11 mouse cellular contexts compared by ENCODE assay signal in the genomic region with DNA sequence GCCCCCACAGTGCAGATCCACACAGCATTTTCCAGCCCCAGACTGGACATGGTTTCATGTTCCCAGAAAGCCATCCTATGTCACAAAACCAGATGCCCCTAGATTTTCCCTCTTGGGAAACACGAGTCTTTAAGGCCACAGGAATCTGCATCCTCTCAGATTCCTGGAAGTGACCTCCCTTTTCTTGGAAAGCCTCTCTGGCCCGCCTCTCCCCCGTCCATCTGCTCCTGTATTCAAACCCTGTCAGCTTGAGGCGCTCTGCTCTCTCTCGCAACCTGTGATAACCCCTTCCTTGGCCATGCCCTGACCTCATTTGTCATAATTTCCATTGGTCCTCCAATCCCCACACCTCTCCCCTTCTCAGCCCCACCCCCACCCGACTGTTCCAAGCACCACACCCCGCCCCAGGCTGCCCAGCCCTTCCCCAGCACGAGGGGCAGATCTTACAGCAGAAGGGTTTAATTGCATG.
DNase-seq lines count a peak whose midpoint lies in the region; ATAC-seq lines count a peak whose summit lies in the region.
"Had no signal": no experiment of that assay in that cellular context is flagged by ENCODE, and none has a peak within 500 bp of the region (broad histone marks: within the 10 kb centered on the region; RNA-seq: fewer than 3 reads in every experiment).

No protein-coding gene starts in this region.

- H3K36me3 ChIP-seq in heart, embryonic 11.5 days (ENCODE audit: control insufficient read depth, insufficient read depth, low read length), result no peaks in the 10 kb centered on the region
- H3K36me3 ChIP-seq: heart, embryonic 13.5 days had no signal

- no peak overlapping the region for H3K4me2 ChIP-seq in heart, embryonic 11.5 days
- H3K4me2 ChIP-seq: heart, embryonic 13.5 days had no signal

- no peak for ATAC-seq in heart, embryonic 11.5 days (replicated peaks; ENCODE audit: insufficient number of reproducible peaks, low FRiP score, low TSS enrichment)
- ATAC-seq in megakaryocyte, adult 5-6 weeks (ENCODE audit: poor library complexity, severe bottlenecking), result no peak
- no peak for ATAC-seq in inflammation-experienced regulatory T-cells, adult 6 months

- no peaks in the 10 kb centered on the region for H3K9me3 ChIP-seq in heart, embryonic 11.5 days (replicated peaks; ENCODE audit: control insufficient read depth, low read length)
- H3K9me3 ChIP-seq: heart, embryonic 13.5 days had no signal

- H3K27ac ChIP-seq in heart, embryonic 11.5 days (ENCODE audit: low read depth, low read length), result no peak overlapping the region
- H3K27ac ChIP-seq: macrophage had no signal

- peaks cover 16% of the 10 kb centered on the region for H3K4me1 ChIP-seq in heart, embryonic 11.5 days (ENCODE audit: control insufficient read depth, insufficient read depth, low read length)

- DNase-seq in heart, adult 18-20 months, result peak; percentile 35 to 63
- peak; percentile 28 for DNase-seq in ES-CJ7 (ENCODE audit: low read depth, low spot score)
- peak; percentile 65 to 67 for DNase-seq in cerebellum, postnatal 25 days
- peak; percentile 39 for DNase-seq in induced T-regulatory cell, adult 2 months (ENCODE audit: low read depth)
- no peak for DNase-seq in left cerebral cortex, postnatal 14 days (ENCODE audit: low spot score in 2 of 2)
- DNase-seq: adrenal gland, adult 8-10 months had no signal

- intact Hi-C loops in left cerebral cortex, postnatal 14 days (cut with DNase I), result no loop called here

- WGBS in heart, embryonic 11.5 days (ENCODE audit: insufficient replicate concordance), result 13% methylated on average over 8 of the region's 8 CpGs

- 0 out of 2 replicates have a peak, but pooled peaks cover 2% of the 10 kb centered on the region for H3K27me3 ChIP-seq in heart, embryonic 11.5 days (ENCODE audit: control insufficient read depth, insufficient read depth, low read length)

- H3K4me3 ChIP-seq in heart, embryonic 11.5 days (ENCODE audit: low read depth, low read length), result no peak overlapping the region
- H3K4me3 ChIP-seq: heart, embryonic 13.5 days had no signal

- no peak overlapping the region for H3K9ac ChIP-seq in heart, embryonic 11.5 days (ENCODE audit: low read depth, low read length)
- H3K9ac ChIP-seq: heart, embryonic 13.5 days had no signal

Comparison
In these comparisons a context has a peak if more than half of its experiments do, and no peak if none do; other contexts are left out.
1. DNase-seq: peak in heart, adult 18-20 months (2 of 2), ES-CJ7 (single experiment), cerebellum, postnatal 25 days (2 of 2) and induced T-regulatory cell, adult 2 months (single experiment); none in left cerebral cortex, postnatal 14 days (0 of 2).